Mouse (Mus musculus) liver, embryonic 11.5 days (tissue): ENCODE data around the gene Cuedc2. TPM values are rescaled to one million over a fixed set of nuclear protein-coding genes. Genes with fewer than 3 reads are reported as not detected.
A peak's percentile ranks its signal among the peaks of the same experiment; 100 is the strongest.

Experiments
- ATAC-seq: fragments of 200-750 bp; cut with Nextera tagmentation; replicated peaks from 2 replicates; pipeline ENCODE4 v1.8.0; 2017; ENCODE audit warnings: moderate number of reproducible peaks, mild to moderate bottlenecking, moderate TSS enrichment, moderate library complexity; ENCODE audit not compliant: low FRiP score
- DNase-seq: peaks from one replicate; pipeline ENCODE4 v3.0.0-alpha.2; 2017; ENCODE audit warnings: low spot score
- H3K27ac ChIP-seq: fragments of 300-500 bp; sonication (generic); 2 replicates; pipeline ENCODE4 v1.5.1; 2014; ENCODE audit warnings: mild to moderate bottlenecking, low read depth, low read length, control low read depth
- H3K27me3 ChIP-seq: fragments of 300-500 bp; sonication (generic); replicated peaks from 2 replicates; pipeline ENCODE4 v1.6.1; 2014; ENCODE audit warnings: low read length, mixed read lengths; ENCODE audit not compliant: control insufficient read depth, insufficient read depth
- H3K36me3 ChIP-seq: fragments of 300-500 bp; sonication (generic); 2 replicates; pipeline ENCODE4 v1.6.1; 2014; ENCODE audit warnings: mild to moderate bottlenecking, low read length, moderate library complexity, mixed read lengths; ENCODE audit not compliant: control insufficient read depth, insufficient read depth
- H3K4me1 ChIP-seq: fragments of 300-500 bp; sonication (generic); replicated peaks from 2 replicates; pipeline ENCODE4 v1.6.1; 2014; ENCODE audit warnings: low read length, mixed read lengths; ENCODE audit not compliant: control insufficient read depth, insufficient read depth
- H3K4me2 ChIP-seq: fragments of 300-500 bp; sonication (generic); 2 replicates; pipeline ENCODE4 v1.6.1; 2014; ENCODE audit warnings: mild to moderate bottlenecking, control low read depth, moderate library complexity
- H3K4me3 ChIP-seq: fragments of 300-500 bp; sonication (generic); 2 replicates; pipeline ENCODE4 v1.5.1; 2014; ENCODE audit warnings: low read depth, low read length, control low read depth
- H3K9ac ChIP-seq: fragments of 300-500 bp; sonication (generic); 2 replicates; pipeline ENCODE4 v1.6.1; 2014; ENCODE audit warnings: low read depth, low read length, control low read depth
- H3K9me3 ChIP-seq: fragments of 300-500 bp; sonication (generic); 2 replicates; pipeline ENCODE4 v1.6.1; 2016; ENCODE audit warnings: low read length, inconsistent platforms, mixed read lengths; ENCODE audit not compliant: control insufficient read depth
- whole genome bisulfite sequencing: fragments of 180-500 bp; shearing (Covaris S2); extraction: QIAGEN DNeasy Blood & Tissue Kit; methylation state at CpG from one replicate; pipeline ENCODE4 v1.1.7; 2014; 5-methylcytosine and 5-hydroxymethylcytosine counted together
- polyA plus RNA-seq: library from polyadenylated mRNA; unstranded; fragments of >200 nt; fragmentation: Nextera tagmentation; extraction: Ambion mirVana; gene quantifications from 2 replicates; pipeline ENCODE4 v1.2.1, GENCODE M21; 2014

Cuedc2 gene
- polyA plus RNA-seq, 1 experiment from 2014 or later = 151 TPM

DNA sequence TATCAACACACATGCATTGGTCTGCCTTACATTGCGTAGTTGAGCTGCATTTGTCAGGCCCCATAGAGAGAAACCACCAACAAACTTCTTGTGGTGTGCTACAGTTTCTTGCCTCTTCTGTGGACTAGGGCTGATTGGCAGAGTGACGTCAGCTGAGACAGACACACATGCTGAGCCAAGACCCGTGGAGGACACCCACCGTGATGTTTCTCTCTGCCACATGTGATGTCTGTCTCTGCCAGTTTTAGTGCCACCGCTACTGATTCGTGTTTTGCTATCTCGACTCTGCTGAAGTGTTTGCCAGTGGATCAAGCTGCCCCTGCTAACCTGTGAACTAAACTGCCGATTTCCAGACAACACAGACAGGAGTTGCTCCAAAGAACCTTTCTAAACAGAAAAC, 23.6 kb upstream of the Cuedc2 start:
- no peak overlapping the region for H3K9ac ChIP-seq
- no peaks in the 10 kb centered on the region for H3K27me3 ChIP-seq
- 0 out of 2 replicates have a peak, but pooled peaks cover 3% of the 10 kb centered on the region for H3K4me1 ChIP-seq
- no peak for ATAC-seq
- H3K4me2 ChIP-seq = no peak overlapping the region
- H3K27ac ChIP-seq = no peak overlapping the region
- H3K36me3 ChIP-seq = no peaks in the 10 kb centered on the region
- WGBS = 84% methylated on average over 8 of the region's 8 CpGs
- no peak overlapping the region for H3K4me3 ChIP-seq
- DNase-seq = no peak
- no peaks in the 10 kb centered on the region for H3K9me3 ChIP-seq

DNA sequence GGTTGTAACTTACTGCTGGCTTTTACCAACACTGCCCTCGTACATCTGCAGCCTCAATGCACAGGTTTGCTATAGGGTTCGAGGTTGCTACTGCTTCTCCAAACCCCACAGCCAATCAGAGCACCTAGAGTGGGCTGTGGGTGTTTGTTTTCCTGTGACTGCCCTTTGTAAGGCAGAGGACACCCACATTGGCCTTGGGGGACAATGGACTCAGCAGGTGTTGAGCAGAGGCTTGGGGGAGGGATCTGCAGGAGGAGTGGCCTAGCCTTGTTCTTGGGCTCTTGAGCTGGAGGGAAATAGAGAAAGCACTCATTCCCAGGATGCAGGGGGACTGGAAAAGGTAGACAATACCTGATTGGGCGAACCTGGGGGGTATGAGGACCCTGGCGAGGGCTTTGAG, 19.9 kb upstream of the Cuedc2 start:
- 43% methylated on average over 4 of the region's 4 CpGs for whole genome bisulfite sequencing
- Histone ChIP-seq H3K27ac (peak overlapping the region; percentile 71), H3K36me3 (no peaks in the 10 kb centered on the region), H3K4me2 (peak overlapping the region; percentile 99), H3K9me3 (no peaks in the 10 kb centered on the region), H3K4me1 (0 out of 2 replicates have a peak, but pooled peaks cover 3% of the 10 kb centered on the region), H3K9ac (peak overlapping the region; percentile 78; the same call in 1 of the 2 replicates), H3K4me3 (peak overlapping the region; percentile 70), H3K27me3 (no peaks in the 10 kb centered on the region)
- ATAC-seq (peak; percentile 10; the same call in 1 of the 2 replicates), DNase-seq (no peak)

DNA sequence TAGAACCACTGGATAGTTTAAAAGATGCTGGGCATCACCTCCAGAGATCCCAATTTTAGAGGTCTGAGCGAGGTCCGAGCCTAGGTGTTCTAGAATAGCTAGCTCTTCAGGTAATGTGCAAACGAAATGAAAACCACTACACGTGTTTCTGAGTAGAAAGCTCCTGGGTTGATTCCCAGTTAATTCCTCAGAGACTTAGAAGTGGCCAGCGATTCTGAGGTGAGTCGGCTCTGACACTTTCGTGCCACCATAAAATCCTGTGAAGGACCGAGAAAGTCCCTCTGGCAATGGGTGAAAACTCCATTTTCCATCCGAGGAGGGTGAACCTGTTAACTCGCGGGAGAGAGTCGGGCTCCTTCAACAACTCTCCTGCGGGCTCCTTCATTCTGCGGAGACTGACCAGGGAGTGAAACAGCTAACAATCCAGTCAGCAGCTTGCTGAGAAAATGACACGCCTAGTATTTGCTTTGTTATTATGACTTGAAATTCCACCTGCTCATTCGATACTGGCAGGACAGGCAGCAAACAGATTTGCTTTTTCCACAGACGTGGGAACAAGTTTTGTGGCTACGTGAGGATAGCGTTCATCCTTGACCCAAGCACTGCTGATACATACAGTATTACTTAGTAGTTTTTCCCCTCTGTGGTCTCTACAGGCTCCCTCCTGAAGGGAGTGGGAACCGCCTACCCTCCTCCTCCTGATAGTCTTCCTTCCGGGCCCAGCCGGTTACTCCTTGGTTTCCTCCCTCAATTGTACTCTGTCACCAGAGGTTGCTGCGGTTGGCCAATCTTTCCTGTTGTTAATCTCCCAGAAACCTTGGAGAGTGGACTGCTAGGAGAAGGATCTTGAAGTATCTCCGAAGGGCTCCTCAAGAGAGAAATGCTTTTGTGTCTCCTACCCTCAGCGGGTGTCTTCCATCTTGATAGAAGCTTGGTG, 19.1 kb upstream of the Cuedc2 start:
- WGBS = 12% methylated on average over 25 of the region's 25 CpGs
- Histone ChIP-seq H3K4me2 (peak overlapping the region; percentile 99), H3K36me3 (no peaks in the 10 kb centered on the region), H3K27me3 (no peaks in the 10 kb centered on the region), H3K4me3 (peak overlapping the region; percentile 70), H3K9me3 (no peaks in the 10 kb centered on the region), H3K27ac (peak overlapping the region; percentile 71), H3K9ac (peak overlapping the region; percentile 78), H3K4me1 (peaks cover 5% of the 10 kb centered on the region; the same call in 1 of the 2 replicates)
- peak; percentile 61; the same call in 1 of the 2 replicates for ATAC-seq
- no peak for DNase-seq

DNA sequence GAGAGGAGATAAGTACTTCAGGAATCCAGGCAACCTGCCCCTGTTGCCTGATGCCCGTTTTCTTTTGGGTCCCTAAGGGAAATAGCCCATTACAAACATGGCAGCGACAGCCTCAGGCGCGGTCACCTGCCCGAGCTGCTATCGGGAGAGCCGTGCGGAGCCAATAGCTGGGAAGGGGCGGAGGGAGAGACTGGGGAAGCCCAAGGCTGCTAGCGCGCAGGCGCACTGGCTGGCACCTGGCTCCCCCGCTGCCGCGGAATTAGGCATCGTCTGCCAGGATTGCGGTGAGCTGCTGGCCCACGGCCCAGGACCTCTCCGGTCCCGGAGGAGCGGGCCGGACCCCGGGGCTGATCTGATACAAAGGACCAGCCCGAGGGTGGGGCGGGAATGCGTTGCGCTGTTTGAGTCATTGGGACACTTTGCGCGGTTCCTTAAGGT, 18.2 kb upstream of the Cuedc2 start:
- Histone ChIP-seq H3K4me3 (peak overlapping the region; percentile 70), H3K9ac (peak overlapping the region; percentile 78), H3K36me3 (no peaks in the 10 kb centered on the region), H3K9me3 (no peaks in the 10 kb centered on the region), H3K27me3 (no peaks in the 10 kb centered on the region), H3K27ac (no peak overlapping the region; the same call in none of the 2 replicates), H3K4me1 (peaks cover 6% of the 10 kb centered on the region; the same call in 1 of the 2 replicates), H3K4me2 (peak overlapping the region; percentile 99)
- ATAC-seq = peak; percentile 89
- peak; percentile 85 for DNase-seq
- under 1% methylated on average over 29 of the region's 29 CpGs for WGBS

DNA sequence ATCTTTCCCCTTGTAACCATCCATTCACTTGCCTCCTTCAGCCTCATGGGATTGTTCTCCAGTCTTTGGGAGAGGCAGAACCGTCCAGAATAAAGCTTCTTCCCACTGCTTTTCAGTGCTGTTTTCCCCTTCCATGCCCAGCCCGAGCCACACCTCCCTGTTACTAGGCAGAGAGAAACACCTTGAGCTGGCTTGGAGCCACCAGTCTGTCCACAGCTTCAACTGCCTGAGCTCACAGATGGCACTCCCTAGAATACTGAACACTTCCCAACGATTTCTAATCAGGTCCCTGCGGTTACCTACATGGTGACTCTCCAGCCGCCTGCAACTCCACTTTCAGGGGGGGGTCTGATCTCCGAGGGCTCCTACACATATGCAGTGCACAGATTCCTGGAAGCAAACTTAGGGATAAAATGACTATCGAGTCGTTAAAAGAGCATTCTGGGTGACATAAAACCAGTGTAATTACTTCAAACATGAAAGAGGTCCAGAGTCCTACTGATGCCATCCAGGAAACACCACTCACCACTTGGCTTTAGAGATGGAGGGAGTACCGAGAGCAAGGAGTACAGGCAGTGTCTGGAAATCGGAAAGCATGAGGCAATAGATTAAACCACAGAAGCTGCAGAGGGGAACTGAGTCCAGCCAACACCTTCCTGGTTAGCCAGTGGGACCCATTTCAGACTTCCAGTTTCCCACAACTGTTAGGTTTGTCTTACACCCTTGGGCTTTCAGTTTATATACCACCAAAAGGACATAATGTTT, 11.8 kb upstream of the Cuedc2 start, which contains the start of gene 2310034G01Rik:
TSS of gene 2310034G01Rik (minus strand) at position 135 of the 765 bp plus-strand sequence.
- 57% methylated on average over 10 of the region's 10 CpGs for WGBS

DNA sequence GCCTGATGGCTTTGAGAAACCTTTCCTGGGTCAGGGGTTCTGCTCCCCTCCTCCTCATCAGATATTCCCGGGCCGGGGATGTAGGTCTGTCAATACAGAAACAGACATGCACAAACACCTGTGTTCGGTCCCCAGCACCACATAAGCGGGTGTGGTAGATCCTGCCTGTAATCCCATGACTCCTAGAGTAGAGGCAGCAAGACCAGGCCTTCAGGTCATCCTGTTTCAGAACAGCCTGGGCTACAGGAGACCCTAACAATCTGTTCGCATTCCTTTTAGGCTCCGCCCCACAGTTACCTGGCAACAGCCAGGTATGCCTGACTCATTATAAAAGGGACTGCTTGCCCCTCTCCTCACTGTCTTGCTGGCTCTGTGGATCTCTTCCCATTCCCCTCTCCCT, 11.0 kb upstream of the Cuedc2 start:
- Histone ChIP-seq H3K4me1 (peaks cover 13% of the 10 kb centered on the region; the same call in 1 of the 2 replicates), H3K27me3 (0 out of 2 replicates have a peak, but pooled peaks cover 5% of the 10 kb centered on the region), H3K27ac (no peak overlapping the region), H3K4me2 (peak overlapping the region; percentile 85), H3K4me3 (peak overlapping the region; percentile 65), H3K9ac (peak overlapping the region; percentile 74), H3K9me3 (no peaks in the 10 kb centered on the region), H3K36me3 (no peaks in the 10 kb centered on the region)
- DNase-seq (no peak), ATAC-seq (no peak)
- 39% methylated on average over 6 of the region's 6 CpGs for WGBS

More for the DNA sequence above, 11.8 kb upstream of the Cuedc2 start, which contains the start of gene 2310034G01Rik:
- DNase-seq (no peak), ATAC-seq (no peak)
- Histone ChIP-seq H3K9ac (peak within 1 kb of the TSS; percentile 74), H3K27me3 (0 out of 2 replicates have a peak, but pooled peaks cover 5% of the 10 kb centered on the region), H3K36me3 (no peaks in the 10 kb centered on the region), H3K9me3 (no peaks in the 10 kb centered on the region), H3K4me1 (peaks cover 10% of the 10 kb centered on the region; the same call in 1 of the 2 replicates), H3K27ac (no peak within 1 kb of the TSS; the same call in 1 of the 2 replicates), H3K4me3 (peak within 1 kb of the TSS; percentile 65), H3K4me2 (peak within 1 kb of the TSS; percentile 85)

DNA sequence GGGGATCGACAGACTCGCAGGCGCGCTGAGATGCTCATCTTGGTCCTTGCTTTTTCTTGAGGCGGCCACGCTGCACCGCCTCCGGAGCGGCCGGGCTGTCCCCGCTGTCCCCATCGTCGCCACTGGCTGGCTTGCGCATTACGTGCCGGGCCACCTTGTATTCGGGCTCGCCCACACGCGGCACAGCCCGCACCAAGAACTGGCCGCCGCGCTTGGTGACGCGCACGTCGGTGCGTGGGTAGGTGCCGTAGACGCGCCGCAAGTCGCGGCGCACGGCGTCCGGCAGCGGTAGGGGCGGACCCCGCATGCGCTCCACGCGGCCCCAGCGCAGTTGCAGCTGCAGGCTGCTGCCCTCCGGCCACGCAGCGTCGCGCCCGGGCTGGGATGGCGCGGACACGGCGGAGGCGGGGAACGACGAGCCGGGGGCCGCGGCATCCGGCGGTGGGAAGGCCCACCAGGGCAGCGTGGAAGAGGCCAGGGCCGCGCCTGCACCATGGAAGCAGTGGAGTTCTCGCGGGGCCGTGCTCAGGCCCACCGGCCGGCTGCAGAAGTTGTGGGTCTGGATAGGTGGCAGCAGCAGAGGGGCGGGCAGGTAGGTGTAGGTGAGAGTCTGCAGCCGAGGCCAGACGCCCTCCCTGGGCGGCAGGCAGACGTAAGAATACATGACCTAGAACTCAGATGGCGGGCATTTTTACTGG, 10.4 kb upstream of the Cuedc2 start:
- Histone ChIP-seq H3K27me3 (0 out of 2 replicates have a peak, but pooled peaks cover 5% of the 10 kb centered on the region), H3K4me1 (peaks cover 13% of the 10 kb centered on the region; the same call in 1 of the 2 replicates), H3K27ac (no peak overlapping the region; the same call in 1 of the 2 replicates), H3K9me3 (no peaks in the 10 kb centered on the region), H3K4me2 (peak overlapping the region; percentile 85), H3K4me3 (peak overlapping the region; percentile 65), H3K36me3 (no peaks in the 10 kb centered on the region), H3K9ac (peak overlapping the region; percentile 74)
- ATAC-seq (peak; percentile 58), DNase-seq (peak; percentile 78)
- WGBS = under 1% methylated on average over 73 of the region's 78 CpGs
